Mouse (Mus musculus) ES-E14 (cell line): ENCODE data around the gene Lyve1. TPM values are rescaled to one million over a fixed set of nuclear protein-coding genes. Genes with fewer than 3 reads are reported as not detected.

Experiments
- DNase-seq: peaks from one replicate; pipeline ENCODE4 v3.0.0-alpha.2; 2013; ENCODE audit warnings: low read depth, low spot score
- H3K27ac ChIP-seq: 2 replicates; pipeline ENCODE4 v1.5.1; 2012; ENCODE audit warnings: low read depth, mild to moderate bottlenecking, low read length, moderate library complexity, mixed read lengths; ENCODE audit not compliant: poor library complexity, insufficient read depth, severe bottlenecking
- H3K36me3 ChIP-seq: 2 replicates; pipeline ENCODE4 v1.6.1; 2012; ENCODE audit warnings: mild to moderate bottlenecking, low read length, moderate library complexity, mixed read lengths; ENCODE audit not compliant: control insufficient read depth, poor library complexity, insufficient read depth, severe bottlenecking
- H3K4me1 ChIP-seq, 2 experiments: fragments of 150-350 bp in 1 of 2; sonication (generic) in 1 of 2; 2 replicates each; pipeline ENCODE4 v1.6.1; 2012; ENCODE audit warnings: low read length in 2 of 2, mild to moderate bottlenecking in 1 of 2, mixed read lengths in 1 of 2; ENCODE audit not compliant: control insufficient read depth in 2 of 2, insufficient read depth in 2 of 2, poor library complexity in 1 of 2
- H3K4me3 ChIP-seq, 2 experiments: fragments of 150-350 bp in 1 of 2; sonication (generic) in 1 of 2; 2 replicates each; pipeline ENCODE4 v1.5.1; 2012; ENCODE audit warnings: low read length in 2 of 2, low read depth in 1 of 2, mild to moderate bottlenecking in 1 of 2, mixed read lengths in 1 of 2; ENCODE audit not compliant: insufficient read depth in 1 of 2, poor library complexity in 1 of 2, severe bottlenecking in 1 of 2
- H3K9ac ChIP-seq: 2 replicates; pipeline ENCODE4 v1.6.1; 2012; ENCODE audit warnings: low read depth, mild to moderate bottlenecking, low read length, mixed read lengths; ENCODE audit not compliant: poor library complexity, insufficient read depth, severe bottlenecking
- H3K9me3 ChIP-seq: fragments of 150-350 bp; sonication (generic); 2 replicates; pipeline ENCODE4 v1.6.1; 2012; ENCODE audit warnings: low read depth, mild to moderate bottlenecking, low read length; ENCODE audit not compliant: control insufficient read depth, insufficient read depth
- CHD2 ChIP-seq: IDR thresholded peaks from 2 replicates; pipeline ENCODE4 v1.6.1; 2014; ENCODE audit warnings: mild to moderate bottlenecking, low read depth, low read length, inconsistent platforms
- HCFC1 ChIP-seq: IDR thresholded peaks from 2 replicates; pipeline ENCODE4 v1.6.1; 2012; ENCODE audit warnings: low read length, inconsistent platforms, borderline replicate concordance; ENCODE audit not compliant: insufficient read depth
- MAFK ChIP-seq: IDR thresholded peaks from 2 replicates; pipeline ENCODE4 v1.6.1; 2014; ENCODE audit warnings: mild to moderate bottlenecking, low read depth, low read length, inconsistent platforms; ENCODE audit not compliant: insufficient read depth
- ZC3H11A ChIP-seq: IDR thresholded peaks from 2 replicates; pipeline ENCODE4 v1.6.1; 2012; ENCODE audit warnings: low read depth, mild to moderate bottlenecking, inconsistent platforms, low read length, borderline replicate concordance
- ZNF384 ChIP-seq: IDR thresholded peaks from 2 replicates; pipeline ENCODE4 v1.6.1; 2012; ENCODE audit warnings: low read depth, low read length, inconsistent platforms
- in situ Hi-C, 2 experiments: fragments of 600-800 bp; cut with MboI; formaldehyde crosslinking; loops; one replicate each; pipeline ENCODE4 v1.15.1; 2025; ENCODE audit warnings: low sequenced_read_pairs in 2 of 2, inconsistent platforms in 1 of 2; ENCODE audit not compliant: unreplicated experiment in 2 of 2
- total RNA-seq: library from RNA; depleted of rRNA; stranded (reverse); fragments of 300-350 nt; gene quantifications from 2 replicates; pipeline ENCODE4 v1.2.3, GENCODE M21; 2012

The Lyve1 gene
- total RNA-seq, 1 experiment: not detected

DNA sequence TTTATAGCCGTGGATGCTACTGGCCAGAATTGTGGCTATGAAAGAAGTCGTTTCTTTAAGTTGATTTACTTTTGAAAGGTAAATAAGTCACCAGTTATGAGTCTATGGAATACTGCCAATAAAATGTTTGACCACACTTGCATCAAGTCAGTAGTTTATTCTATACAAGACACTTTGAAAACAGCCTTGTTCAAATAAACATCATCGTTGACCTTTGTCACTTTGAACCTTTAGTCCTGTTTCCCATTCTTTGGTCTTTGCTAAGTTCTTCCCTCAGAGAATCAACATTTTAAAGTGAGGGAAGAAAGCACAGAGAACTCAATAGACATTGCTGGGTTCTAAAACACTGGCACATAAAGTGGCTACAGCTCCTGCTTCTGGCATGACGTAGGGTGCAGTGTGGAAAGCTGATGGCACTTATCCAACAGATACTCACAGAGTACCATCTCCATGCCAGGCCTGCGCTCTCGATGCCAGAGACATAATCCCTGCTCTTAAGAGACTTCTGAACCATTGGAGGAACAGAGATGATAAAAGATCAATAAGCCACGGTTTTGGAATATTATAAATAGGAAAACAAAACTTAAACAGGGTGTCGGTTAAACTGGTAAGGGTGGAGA, 8.0 kb downstream of the Lyve1 start:
- in situ Hi-C loops: no loop called here
- no peak for DNase-seq
- H3K4me1 ChIP-seq: no peaks in the 10 kb centered on the region

DNA sequence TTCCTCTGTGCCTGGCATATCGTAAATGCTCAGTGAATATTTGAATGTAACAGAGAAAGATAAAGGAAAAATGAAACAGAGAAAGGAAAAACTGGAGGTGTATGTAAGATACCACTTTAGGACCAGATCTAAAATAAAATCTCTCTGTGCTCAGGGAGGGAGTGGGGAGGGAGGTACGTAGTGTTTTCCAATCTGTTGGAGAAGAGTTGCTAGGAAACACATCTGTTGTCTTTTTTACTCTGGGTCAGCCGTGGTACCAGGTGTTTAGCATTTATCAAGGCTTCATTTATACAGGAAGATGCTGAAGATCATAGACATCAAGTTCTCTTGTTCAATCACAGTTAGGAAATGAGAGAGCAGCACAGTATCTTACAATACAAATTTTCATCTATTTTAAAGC, 8.5 kb downstream of the Lyve1 start:
- H3K4me1 ChIP-seq: no peaks in the 10 kb centered on the region
- no peak for TF ChIP-seq ZNF384
- no peak for TF ChIP-seq MAFK
- TF ChIP-seq HCFC1: no peak
- no peak for TF ChIP-seq ZC3H11A
- no peak for TF ChIP-seq CHD2
- no peak overlapping the region for H3K9ac ChIP-seq
- in situ Hi-C loops: no loop called here
- DNase-seq: no peak
- H3K4me3 ChIP-seq: no peak overlapping the region
- no peaks in the 10 kb centered on the region for H3K9me3 ChIP-seq
- H3K27ac ChIP-seq: no peak overlapping the region
- no peaks in the 10 kb centered on the region for H3K36me3 ChIP-seq

More for the DNA sequence above, 8.0 kb downstream of the Lyve1 start:
- Histone ChIP-seq H3K4me3 (no peak overlapping the region), H3K36me3 (no peaks in the 10 kb centered on the region), H3K9ac (no peak overlapping the region), H3K27ac (no peak overlapping the region), H3K9me3 (no peaks in the 10 kb centered on the region)
- TF ChIP-seq ZC3H11A (no peak), HCFC1 (no peak), CHD2 (no peak), ZNF384 (no peak), MAFK (no peak)

DNA sequence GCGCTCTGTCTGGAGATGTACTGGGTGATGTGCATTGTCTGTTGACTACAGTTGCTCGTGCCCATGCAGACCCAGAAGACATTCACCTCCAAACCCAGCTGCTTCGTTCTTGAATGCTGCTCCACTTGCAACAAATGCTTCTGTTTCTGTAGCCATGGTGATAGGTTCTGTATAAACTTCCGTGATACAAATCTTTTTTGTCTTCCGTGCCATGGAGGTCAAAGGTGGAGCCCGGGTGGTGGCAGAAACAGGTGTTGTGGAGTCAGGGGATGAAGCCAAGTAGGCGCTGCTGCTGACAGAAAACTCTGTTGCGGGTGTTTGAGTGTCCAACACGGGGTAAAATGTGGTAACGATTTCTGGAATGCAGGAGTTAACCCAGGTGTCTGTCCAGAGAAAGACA, 9.4 kb downstream of the Lyve1 start:
- no peaks in the 10 kb centered on the region for H3K36me3 ChIP-seq
- no peak overlapping the region for H3K4me3 ChIP-seq
- H3K27ac ChIP-seq: no peak overlapping the region
- H3K9ac ChIP-seq: no peak overlapping the region
- no peaks in the 10 kb centered on the region for H3K4me1 ChIP-seq
- no peak for TF ChIP-seq ZNF384
- no peak for TF ChIP-seq CHD2
- TF ChIP-seq MAFK: no peak
- no peak for TF ChIP-seq HCFC1
- TF ChIP-seq ZC3H11A: no peak
- H3K9me3 ChIP-seq: no peaks in the 10 kb centered on the region
- DNase-seq: no peak
- in situ Hi-C loops: no loop called here

DNA sequence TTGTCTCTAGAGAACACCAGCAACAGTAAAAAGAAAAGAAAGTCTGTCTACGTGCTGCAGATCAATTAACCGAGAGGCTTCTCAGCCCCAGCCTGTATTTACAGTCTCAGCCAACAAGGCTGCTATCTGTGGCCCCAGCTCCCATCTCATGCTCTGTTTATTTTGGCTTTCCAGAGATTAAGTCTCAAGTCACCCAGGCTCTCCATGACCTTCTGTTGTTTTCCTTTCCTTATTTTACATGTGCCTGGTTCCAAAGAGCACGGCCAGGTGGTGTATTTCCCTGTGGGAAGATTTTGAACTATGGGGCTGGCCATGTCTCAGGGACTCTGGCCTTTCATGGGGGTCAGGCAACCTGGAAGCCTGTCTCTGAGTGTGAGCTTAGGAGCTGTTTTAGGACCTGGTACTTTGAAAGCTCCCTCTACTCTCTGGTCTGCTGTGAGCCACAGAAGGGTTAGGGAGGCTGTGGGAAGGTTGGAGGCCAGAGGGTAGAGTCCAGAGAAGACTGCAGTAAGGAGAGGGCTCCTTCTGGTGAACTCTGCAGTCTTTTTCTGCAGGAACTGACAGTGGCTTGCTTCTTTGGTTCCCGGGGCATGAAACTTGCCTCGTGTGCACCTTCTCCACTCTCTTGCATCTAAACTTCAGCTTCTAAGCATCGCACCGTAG, 11.4 kb downstream of the Lyve1 start:
- no peak overlapping the region for H3K27ac ChIP-seq
- H3K36me3 ChIP-seq: no peaks in the 10 kb centered on the region
- H3K9me3 ChIP-seq: no peaks in the 10 kb centered on the region
- H3K4me1 ChIP-seq: no peaks in the 10 kb centered on the region
- no peak overlapping the region for H3K4me3 ChIP-seq
- DNase-seq: no peak
- in situ Hi-C loops: no loop called here
- TF ChIP-seq ZC3H11A: no peak
- no peak for TF ChIP-seq MAFK
- no peak for TF ChIP-seq CHD2
- TF ChIP-seq ZNF384: no peak
- no peak for TF ChIP-seq HCFC1
- no peak overlapping the region for H3K9ac ChIP-seq
